Mouse (Mus musculus): ENCODE results near the gene Cnnm4. TPM values are rescaled to one million over a fixed set of nuclear protein-coding genes. Genes with fewer than 3 reads are reported as not detected.

The Cnnm4 gene
- polyA plus RNA-seq, 1 experiment from 2014 or later = 13.8 TPM

GRCm38 (mm10) chr1:36546888-36547471 is 75.6 kb downstream of the Cnnm4 start, which contains the start of gene Ankrd39:
Gene Ankrd39, minus strand, starts transcription at chr1:36547445.
- peak within 1 kb of the TSS; percentile 89 for H3K9ac ChIP-seq (replicated peaks; ENCODE audit: low read length)
- peak within 1 kb of the TSS; percentile 74 for H3K4me2 ChIP-seq (replicated peaks; ENCODE audit: low read depth, low read length)
- peaks cover 33% of the 10 kb centered on the region for H3K4me1 ChIP-seq (ENCODE audit: insufficient read depth, low read length)
- no peaks in the 10 kb centered on the region for H3K9me3 ChIP-seq (ENCODE audit: low read length)
- H3K27me3 ChIP-seq (ENCODE audit: insufficient read depth, low read length) = no peaks in the 10 kb centered on the region
- ATAC-seq (ENCODE audit: low FRiP score, low TSS enrichment) = peak; percentile 98
- peak within 1 kb of the TSS; percentile 74 for H3K27ac ChIP-seq (ENCODE audit: low read length)
- peak within 1 kb of the TSS; percentile 76 for H3K4me3 ChIP-seq (ENCODE audit: low read length)
- WGBS = under 1% methylated on average over 43 of the region's 43 CpGs
- peaks cover 42% of the 10 kb centered on the region for H3K36me3 ChIP-seq (ENCODE audit: insufficient read depth, low read length)

- Histone ChIP-seq H3K9ac (replicated peaks; ENCODE audit: low read length) (no peak overlapping the region; the same call in 1 of the 2 replicates), H3K27me3 (ENCODE audit: insufficient read depth, low read length) (no peaks in the 10 kb centered on the region), H3K4me2 (replicated peaks; ENCODE audit: low read depth, low read length) (0 out of 2 replicates have a peak overlapping the region, but pooled peaks have one; percentile 14), H3K4me3 (ENCODE audit: low read length) (no peak overlapping the region), H3K9me3 (ENCODE audit: low read length) (no peaks in the 10 kb centered on the region), H3K4me1 (ENCODE audit: insufficient read depth, low read length) (peaks cover 41% of the 10 kb centered on the region), H3K27ac (ENCODE audit: low read length) (peak overlapping the region; percentile 74), H3K36me3 (ENCODE audit: insufficient read depth, low read length) (peaks cover 45% of the 10 kb centered on the region)
- ATAC-seq (ENCODE audit: low FRiP score, low TSS enrichment) = no peak
- WGBS = 28% methylated on average over 9 of the region's 9 CpGs
Measured at GRCm38 (mm10) chr1:36547981-36548598, 76.7 kb downstream of the Cnnm4 start.

- no peak overlapping the region; the same call in 1 of the 2 replicates for H3K4me3 ChIP-seq (ENCODE audit: low read length)
- 33% methylated on average over 8 of the region's 8 CpGs for WGBS
- H3K4me2 ChIP-seq (replicated peaks; ENCODE audit: low read depth, low read length) = 0 out of 2 replicates have a peak overlapping the region, but pooled peaks have one; percentile 2
- no peak for ATAC-seq (ENCODE audit: low FRiP score, low TSS enrichment)
- 0 out of 2 replicates have a peak overlapping the region, but pooled peaks have one; percentile 37 for H3K27ac ChIP-seq (ENCODE audit: low read length)
- H3K36me3 ChIP-seq (ENCODE audit: insufficient read depth, low read length) = peaks cover 52% of the 10 kb centered on the region
- H3K9ac ChIP-seq (replicated peaks; ENCODE audit: low read length) = 0 out of 2 replicates have a peak overlapping the region, but pooled peaks have one; percentile 7
- no peaks in the 10 kb centered on the region for H3K9me3 ChIP-seq (ENCODE audit: low read length)
- H3K4me1 ChIP-seq (ENCODE audit: insufficient read depth, low read length) = peaks cover 47% of the 10 kb centered on the region
- no peaks in the 10 kb centered on the region for H3K27me3 ChIP-seq (ENCODE audit: insufficient read depth, low read length)
Measured at GRCm38 (mm10) chr1:36548771-36549170, 77.4 kb downstream of the Cnnm4 start.

- WGBS = 61% methylated on average over 18 of the region's 18 CpGs
- Histone ChIP-seq H3K4me2 (replicated peaks; ENCODE audit: low read depth, low read length) (0 out of 2 replicates have a peak overlapping the region, but pooled peaks have one; percentile 6), H3K27ac (ENCODE audit: low read length) (0 out of 2 replicates have a peak overlapping the region, but pooled peaks have one; percentile 37), H3K9ac (replicated peaks; ENCODE audit: low read length) (0 out of 2 replicates have a peak overlapping the region, but pooled peaks have one; percentile 37), H3K4me1 (ENCODE audit: insufficient read depth, low read length) (peaks cover 54% of the 10 kb centered on the region), H3K27me3 (ENCODE audit: insufficient read depth, low read length) (no peaks in the 10 kb centered on the region), H3K9me3 (ENCODE audit: low read length) (no peaks in the 10 kb centered on the region), H3K4me3 (ENCODE audit: low read length) (no peak overlapping the region), H3K36me3 (ENCODE audit: insufficient read depth, low read length) (peaks cover 60% of the 10 kb centered on the region)
- ATAC-seq (ENCODE audit: low FRiP score, low TSS enrichment) = no peak
Measured at GRCm38 (mm10) chr1:36549491-36549890, 78.1 kb downstream of the Cnnm4 start.

- H3K36me3 ChIP-seq (ENCODE audit: insufficient read depth, low read length) = peaks cover 60% of the 10 kb centered on the region
- no peak overlapping the region for H3K4me2 ChIP-seq (replicated peaks; ENCODE audit: low read depth, low read length)
- peaks cover 62% of the 10 kb centered on the region for H3K4me1 ChIP-seq (ENCODE audit: insufficient read depth, low read length)
- H3K4me3 ChIP-seq (ENCODE audit: low read length) = no peak overlapping the region
- 0 out of 2 replicates have a peak overlapping the region, but pooled peaks have one; percentile 18 for H3K9ac ChIP-seq (replicated peaks; ENCODE audit: low read length)
- no peaks in the 10 kb centered on the region for H3K27me3 ChIP-seq (ENCODE audit: insufficient read depth, low read length)
- no peak overlapping the region for H3K27ac ChIP-seq (ENCODE audit: low read length)
- H3K9me3 ChIP-seq (ENCODE audit: low read length) = no peaks in the 10 kb centered on the region
- no peak for ATAC-seq (ENCODE audit: low FRiP score, low TSS enrichment)
- 68% methylated on average over 20 of the region's 20 CpGs for WGBS
Measured at GRCm38 (mm10) chr1:36550075-36550863, 78.8 kb downstream of the Cnnm4 start.

GRCm38 (mm10) chr1:36551904-36552303 is 80.5 kb downstream of the Cnnm4 start:
- no peak overlapping the region for H3K9ac ChIP-seq (replicated peaks; ENCODE audit: low read length)
- ATAC-seq (ENCODE audit: low FRiP score, low TSS enrichment) = no peak
- 88% methylated on average over 17 of the region's 17 CpGs for WGBS
- peaks cover 63% of the 10 kb centered on the region for H3K36me3 ChIP-seq (ENCODE audit: insufficient read depth, low read length)
- H3K27ac ChIP-seq (ENCODE audit: low read length) = no peak overlapping the region
- H3K27me3 ChIP-seq (ENCODE audit: insufficient read depth, low read length) = no peaks in the 10 kb centered on the region
- no peak overlapping the region for H3K4me3 ChIP-seq (ENCODE audit: low read length)
- H3K9me3 ChIP-seq (ENCODE audit: low read length) = no peaks in the 10 kb centered on the region
- peaks cover 62% of the 10 kb centered on the region for H3K4me1 ChIP-seq (ENCODE audit: insufficient read depth, low read length)
- H3K4me2 ChIP-seq (replicated peaks; ENCODE audit: low read depth, low read length) = no peak overlapping the region

- Histone ChIP-seq H3K27me3 (ENCODE audit: insufficient read depth, low read length) (no peaks in the 10 kb centered on the region), H3K9ac (replicated peaks; ENCODE audit: low read length) (no peak overlapping the region), H3K4me2 (replicated peaks; ENCODE audit: low read depth, low read length) (no peak overlapping the region), H3K36me3 (ENCODE audit: insufficient read depth, low read length) (peaks cover 63% of the 10 kb centered on the region), H3K9me3 (ENCODE audit: low read length) (no peaks in the 10 kb centered on the region), H3K4me1 (ENCODE audit: insufficient read depth, low read length) (peaks cover 59% of the 10 kb centered on the region), H3K4me3 (ENCODE audit: low read length) (no peak overlapping the region), H3K27ac (ENCODE audit: low read length) (no peak overlapping the region)
- no peak for ATAC-seq (ENCODE audit: low FRiP score, low TSS enrichment)
- WGBS = 71% methylated on average over 16 of the region's 16 CpGs
Measured at GRCm38 (mm10) chr1:36552506-36552905, 81.1 kb downstream of the Cnnm4 start.

GRCm38 (mm10) chr1:36554633-36555399 is 83.4 kb downstream of the Cnnm4 start:
- peak overlapping the region; percentile 90 for H3K9ac ChIP-seq (replicated peaks; ENCODE audit: low read length)
- peaks cover 51% of the 10 kb centered on the region for H3K36me3 ChIP-seq (ENCODE audit: insufficient read depth, low read length)
- peak overlapping the region; percentile 97 for H3K4me2 ChIP-seq (replicated peaks; ENCODE audit: low read depth, low read length)
- peak overlapping the region; percentile 98 for H3K27ac ChIP-seq (ENCODE audit: low read length)
- H3K9me3 ChIP-seq (ENCODE audit: low read length) = no peaks in the 10 kb centered on the region
- no peak for ATAC-seq (ENCODE audit: low FRiP score, low TSS enrichment)
- WGBS = 40% methylated on average over 21 of the region's 21 CpGs
- peak overlapping the region; percentile 89 for H3K4me3 ChIP-seq (ENCODE audit: low read length)
- no peaks in the 10 kb centered on the region for H3K27me3 ChIP-seq (ENCODE audit: insufficient read depth, low read length)
- H3K4me1 ChIP-seq (ENCODE audit: insufficient read depth, low read length) = peaks cover 53% of the 10 kb centered on the region

GRCm38 (mm10) chr1:36555798-36556395 is 84.5 kb downstream of the Cnnm4 start:
- Histone ChIP-seq H3K4me3 (ENCODE audit: low read length) (peak overlapping the region; percentile 89), H3K27ac (ENCODE audit: low read length) (peak overlapping the region; percentile 98), H3K4me1 (ENCODE audit: insufficient read depth, low read length) (peaks cover 62% of the 10 kb centered on the region), H3K27me3 (ENCODE audit: insufficient read depth, low read length) (no peaks in the 10 kb centered on the region), H3K36me3 (ENCODE audit: insufficient read depth, low read length) (peaks cover 40% of the 10 kb centered on the region), H3K4me2 (replicated peaks; ENCODE audit: low read depth, low read length) (peak overlapping the region; percentile 97), H3K9ac (replicated peaks; ENCODE audit: low read length) (peak overlapping the region; percentile 90), H3K9me3 (ENCODE audit: low read length) (no peaks in the 10 kb centered on the region)
- 4% methylated on average over 8 of the region's 8 CpGs for WGBS
- no peak for ATAC-seq (ENCODE audit: low FRiP score, low TSS enrichment)

Measured in kidney, embryonic 16.5 days (tissue).